Mouse (Mus musculus) layer of hippocampus, postnatal 10 days (tissue): ENCODE data around the gene Rtn4ip1. TPM values are rescaled to one million over a fixed set of nuclear protein-coding genes. Genes with fewer than 3 reads are reported as not detected.
A peak's percentile ranks its signal among the peaks of the same experiment; 100 is the strongest.
"Not testable (repeated sequence)": the region's sequence is repeated elsewhere in the genome, so short reads cannot be mapped to it uniquely, and the experiment has no call there.

Experiments used
- DNase-seq, 2 experiments: peaks; one replicate each; pipeline ENCODE4 v3.0.0; 2021; ENCODE audit warnings: low spot score in 2 of 2
- total RNA-seq, 2 experiments: library from RNA; stranded (reverse); gene quantifications; 2 replicates each; pipeline ENCODE4 v1.2.3; 2021

The Rtn4ip1 gene
- total RNA-seq, 2 experiments from 2014 or later = 12.7 to 12.9 TPM

GRCm38 (mm10) chr10:43927736-43928135 is 26.1 kb downstream of the Rtn4ip1 start:
- no peak for DNase-seq

GRCm38 (mm10) chr10:43928596-43928995 is 27.0 kb downstream of the Rtn4ip1 start:
- no peak for DNase-seq

- DNase-seq = no peak
Observed at GRCm38 (mm10) chr10:43939136-43939662, 37.6 kb downstream of the Rtn4ip1 start.

GRCm38 (mm10) chr10:43943736-43944135 is 42.1 kb downstream of the Rtn4ip1 start:
- no peak for DNase-seq

GRCm38 (mm10) chr10:43945435-43945834 is 43.8 kb downstream of the Rtn4ip1 start:
- DNase-seq = no peak

GRCm38 (mm10) chr10:43953942-43954341 is 52.3 kb downstream of the Rtn4ip1 start:
- peak; percentile 73 to 75 for DNase-seq

- DNase-seq = no peak
Observed at GRCm38 (mm10) chr10:43964943-43965342, 63.3 kb downstream of the Rtn4ip1 start.

GRCm38 (mm10) chr10:43973244-43973643 is 71.6 kb downstream of the Rtn4ip1 start:
- no peak for DNase-seq

- DNase-seq = no peak
Observed at GRCm38 (mm10) chr10:43977353-43977752, 75.7 kb downstream of the Rtn4ip1 start.

- no peak for DNase-seq
Observed at GRCm38 (mm10) chr10:43980080-43980479, 78.5 kb downstream of the Rtn4ip1 start.

GRCm38 (mm10) chr10:43980742-43981141 is 79.1 kb downstream of the Rtn4ip1 start:
- not testable (repeated sequence) for DNase-seq

GRCm38 (mm10) chr10:43982470-43982869 is 80.9 kb downstream of the Rtn4ip1 start:
- no peak for DNase-seq

- no peak for DNase-seq
Observed at GRCm38 (mm10) chr10:43983241-43983640, 81.6 kb downstream of the Rtn4ip1 start.

- no peak for DNase-seq
Observed at GRCm38 (mm10) chr10:43983866-43984265, 82.3 kb downstream of the Rtn4ip1 start.

GRCm38 (mm10) chr10:43991268-43991667 is 89.7 kb downstream of the Rtn4ip1 start:
- no peak for DNase-seq

GRCm38 (mm10) chr10:43992506-43992905 is 90.9 kb downstream of the Rtn4ip1 start:
- no peak for DNase-seq

- no peak for DNase-seq
Observed at GRCm38 (mm10) chr10:43993198-43993597, 91.6 kb downstream of the Rtn4ip1 start.

- no peak for DNase-seq
Observed at GRCm38 (mm10) chr10:43995858-43996650, 94.4 kb downstream of the Rtn4ip1 start.

- no peak for DNase-seq
Observed at GRCm38 (mm10) chr10:43997276-43997675, 95.7 kb downstream of the Rtn4ip1 start.

- no peak for DNase-seq
Observed at GRCm38 (mm10) chr10:43998023-43998422, 96.4 kb downstream of the Rtn4ip1 start.

GRCm38 (mm10) chr10:43998503-43999082 is 97.0 kb downstream of the Rtn4ip1 start:
- no peak for DNase-seq

- no peak for DNase-seq
Observed at GRCm38 (mm10) chr10:44000156-44000865, 98.7 kb downstream of the Rtn4ip1 start.
